Mouse (Mus musculus): ENCODE data around the gene Ikbkg. TPM values are rescaled to one million over a fixed set of nuclear protein-coding genes. Genes with fewer than 3 reads are reported as not detected.
"Not testable (repeated sequence)": the region's sequence is repeated elsewhere in the genome, so short reads cannot be mapped to it uniquely, and the experiment has no call there.

Gene Ikbkg
- 23.7 and 26.1 TPM in 2 replicates for polyA plus RNA-seq (2016; fragmentation: Nextera tagmentation; extraction: Ambion mirVana)

DNA sequence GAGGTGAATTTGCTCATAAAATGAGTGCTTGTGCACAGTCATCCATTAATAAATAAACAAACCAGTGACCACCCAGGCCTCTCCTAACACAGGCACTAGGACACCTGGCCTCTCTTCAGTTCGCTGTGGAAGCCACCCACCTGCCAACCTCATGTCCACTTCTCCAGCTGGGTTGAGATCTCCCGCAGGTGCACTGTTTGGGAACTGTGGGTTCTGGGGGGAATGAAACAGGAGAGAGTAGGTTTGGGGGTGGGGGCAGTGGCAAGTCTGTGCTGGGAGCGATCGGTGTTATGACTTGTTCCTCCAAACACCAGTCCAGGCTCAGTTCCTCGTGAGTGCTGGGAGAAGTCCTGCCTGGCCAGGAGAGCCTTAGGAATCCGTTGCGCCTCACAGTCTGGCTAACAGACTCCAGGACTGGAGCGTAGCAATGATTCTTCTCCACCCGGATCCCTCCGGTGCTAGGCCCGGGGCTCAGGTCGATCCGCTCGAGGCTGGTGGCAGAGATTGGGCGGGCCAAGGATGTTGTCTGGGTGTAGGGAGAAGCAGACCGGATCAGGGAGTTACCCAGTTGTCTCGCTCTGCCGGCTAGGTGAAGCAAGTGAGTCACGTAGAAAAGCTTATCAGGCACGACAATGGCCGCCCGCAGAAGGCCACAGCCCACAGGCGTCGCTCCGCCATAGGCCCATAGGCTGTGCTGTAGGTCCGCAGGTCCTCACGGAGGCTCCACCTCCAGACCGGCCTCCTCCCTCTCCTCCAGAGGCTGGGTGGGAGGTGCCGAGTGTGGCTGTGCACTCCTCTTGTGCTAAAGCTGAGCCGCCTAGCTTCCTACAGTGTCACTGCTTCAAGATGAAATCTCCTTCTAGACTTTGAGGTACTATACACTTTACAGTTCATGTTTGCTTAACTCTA, at the start of gene Ikbkg, which contains the start of gene Fam3a:
TSS of gene Ikbkg (plus strand) at position 756 of the 909 bp plus-strand sequence.
TSS of gene Fam3a (minus strand) at position 738 of the 909 bp plus-strand sequence.
- H3K4me2 ChIP-seq: peak within 1 kb of the TSS; percentile 57
- peak within 1 kb of the TSS; percentile 69 for H3K9ac ChIP-seq
- peak; percentile 100 for ATAC-seq (ENCODE audit: low FRiP score)
- no peaks in the 10 kb centered on the region for H3K36me3 ChIP-seq (replicated peaks)
- no peaks in the 10 kb centered on the region for H3K9me3 ChIP-seq
- peak within 1 kb of the TSS; percentile 74 for H3K27ac ChIP-seq
- peaks cover 3% of the 10 kb centered on the region; the same call in 1 of the 2 replicates for H3K4me1 ChIP-seq
- peak within 1 kb of the TSS; percentile 50 for H3K4me3 ChIP-seq (replicated peaks)
- 13% methylated on average over 30 of the region's 30 CpGs for WGBS
- no peaks in the 10 kb centered on the region for H3K27me3 ChIP-seq

DNA sequence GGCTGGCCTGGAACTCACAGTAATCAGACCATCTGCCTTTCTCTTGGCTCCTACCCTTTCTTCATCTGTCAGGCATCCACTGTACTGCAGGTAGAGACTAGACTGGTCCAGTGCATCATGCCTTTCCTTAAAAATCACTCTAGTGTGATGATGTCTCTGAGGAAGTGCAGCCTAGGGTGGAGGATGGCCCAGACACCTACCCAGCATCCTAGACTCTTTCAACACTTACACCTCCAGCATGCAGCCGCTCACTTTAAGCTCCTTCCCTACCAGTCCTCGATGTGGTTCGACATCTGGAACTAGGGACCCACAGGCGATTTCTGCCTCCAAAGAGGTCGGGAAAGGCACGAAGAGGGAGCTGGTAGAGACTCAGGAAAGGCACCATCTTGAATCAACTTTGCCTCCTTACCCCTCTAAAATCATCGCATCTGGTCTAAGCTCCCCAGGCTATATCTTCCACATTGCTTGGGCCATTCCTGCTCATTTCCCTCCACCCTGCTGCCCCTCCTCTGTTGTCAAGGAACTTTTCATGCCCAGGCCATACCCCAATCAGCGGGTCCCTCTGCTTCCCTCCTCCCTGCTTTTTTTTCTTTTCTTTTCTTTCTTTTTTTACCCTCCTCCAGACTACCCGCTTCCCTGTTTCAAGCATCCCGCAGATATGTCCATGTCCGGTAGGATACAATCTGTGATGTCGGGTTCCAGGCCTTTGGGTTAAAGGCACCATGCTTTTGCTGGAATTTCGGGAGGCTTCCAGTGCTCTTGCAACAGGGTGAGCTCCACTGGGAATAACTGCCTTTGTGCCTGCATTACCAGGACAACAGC, 40.2 kb upstream of the Ikbkg start:
- H3K27ac ChIP-seq: peak overlapping the region; percentile 53
- H3K27me3 ChIP-seq: no peaks in the 10 kb centered on the region
- peak overlapping the region; percentile 43 for H3K4me3 ChIP-seq (replicated peaks)
- peak overlapping the region; percentile 61 for H3K9ac ChIP-seq
- no peaks in the 10 kb centered on the region for H3K9me3 ChIP-seq
- H3K4me1 ChIP-seq: peaks cover 4% of the 10 kb centered on the region; the same call in 1 of the 2 replicates
- no peaks in the 10 kb centered on the region for H3K36me3 ChIP-seq (replicated peaks)
- ATAC-seq (ENCODE audit: low FRiP score): peak; percentile 53
- 25% methylated on average over 13 of the region's 13 CpGs for WGBS
- H3K4me2 ChIP-seq: peak overlapping the region; percentile 62

- peak within 1 kb of the TSS; percentile 53 for H3K27ac ChIP-seq
- no peaks in the 10 kb centered on the region for H3K36me3 ChIP-seq (replicated peaks)
- peak within 1 kb of the TSS; percentile 62 for H3K4me2 ChIP-seq
- no peaks in the 10 kb centered on the region for H3K9me3 ChIP-seq
- H3K4me1 ChIP-seq: peaks cover 4% of the 10 kb centered on the region; the same call in 1 of the 2 replicates
- peak; percentile 89 for ATAC-seq (ENCODE audit: low FRiP score)
- H3K4me3 ChIP-seq (replicated peaks): peak within 1 kb of the TSS; percentile 43
- no peaks in the 10 kb centered on the region for H3K27me3 ChIP-seq
- 17% methylated on average over 12 of the region's 22 CpGs for WGBS
- peak within 1 kb of the TSS; percentile 61 for H3K9ac ChIP-seq
These were observed 39.7 kb upstream of the Ikbkg start, which contains the start of gene Lage3 for GRCm38 (mm10) chrX:74353467-74353770. Lage3 (minus strand) TSS chrX:74353618.

DNA sequence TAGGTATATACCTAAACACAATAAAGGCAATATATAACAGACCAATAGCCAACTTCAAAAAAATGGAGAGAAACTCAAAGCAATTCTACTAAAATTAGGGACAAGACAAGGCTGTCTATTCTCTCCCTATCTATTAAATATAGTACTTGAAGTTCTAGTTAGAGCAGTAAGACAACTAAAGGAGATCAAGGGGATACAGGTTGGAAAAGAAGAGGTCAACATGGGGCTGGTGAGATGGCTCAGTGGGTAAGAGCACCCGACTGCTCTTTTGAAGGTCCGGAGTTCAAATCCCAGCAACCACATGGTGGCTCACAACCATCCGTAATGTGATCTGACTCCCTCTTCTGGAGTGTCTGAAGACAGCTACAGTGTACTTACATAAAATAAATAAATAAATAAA, 36.0 kb upstream of the Ikbkg start:
- not testable (repeated sequence) for H3K9me3 ChIP-seq; H3K36me3 ChIP-seq (replicated peaks); H3K27ac ChIP-seq; H3K4me3 ChIP-seq (replicated peaks); H3K4me2 ChIP-seq; H3K27me3 ChIP-seq; H3K9ac ChIP-seq; ATAC-seq (ENCODE audit: low FRiP score); H3K4me1 ChIP-seq
- WGBS: 94% methylated on average over 3 of the region's 3 CpGs

DNA sequence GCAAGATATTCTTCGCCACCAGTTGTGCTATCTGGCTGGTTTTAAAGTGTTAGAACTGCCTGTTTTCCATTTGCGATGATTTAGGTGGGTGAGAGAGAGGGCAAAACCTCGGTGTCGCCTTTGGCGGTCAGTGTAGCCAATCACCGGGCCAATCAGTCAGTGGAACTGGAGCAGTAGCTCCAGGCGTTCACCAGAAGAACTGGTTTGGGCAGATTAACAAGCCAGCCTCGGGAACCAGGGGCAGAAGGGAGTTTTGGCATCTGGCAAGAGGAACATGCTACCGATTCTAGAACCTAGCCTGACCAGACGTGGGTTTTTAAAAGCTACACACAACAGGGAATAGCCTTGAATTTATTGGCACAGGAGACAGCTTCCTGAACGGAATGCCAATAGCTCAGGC, 33.9 kb upstream of the Ikbkg start:
- H3K27ac ChIP-seq: no peak overlapping the region
- no peaks in the 10 kb centered on the region for H3K36me3 ChIP-seq (replicated peaks)
- no peaks in the 10 kb centered on the region for H3K4me1 ChIP-seq
- no peaks in the 10 kb centered on the region for H3K9me3 ChIP-seq
- H3K9ac ChIP-seq: no peak overlapping the region
- H3K4me2 ChIP-seq: no peak overlapping the region
- 41% methylated on average over 11 of the region's 11 CpGs for WGBS
- no peak overlapping the region for H3K4me3 ChIP-seq (replicated peaks)
- no peak for ATAC-seq (ENCODE audit: low FRiP score)
- H3K27me3 ChIP-seq: no peaks in the 10 kb centered on the region

DNA sequence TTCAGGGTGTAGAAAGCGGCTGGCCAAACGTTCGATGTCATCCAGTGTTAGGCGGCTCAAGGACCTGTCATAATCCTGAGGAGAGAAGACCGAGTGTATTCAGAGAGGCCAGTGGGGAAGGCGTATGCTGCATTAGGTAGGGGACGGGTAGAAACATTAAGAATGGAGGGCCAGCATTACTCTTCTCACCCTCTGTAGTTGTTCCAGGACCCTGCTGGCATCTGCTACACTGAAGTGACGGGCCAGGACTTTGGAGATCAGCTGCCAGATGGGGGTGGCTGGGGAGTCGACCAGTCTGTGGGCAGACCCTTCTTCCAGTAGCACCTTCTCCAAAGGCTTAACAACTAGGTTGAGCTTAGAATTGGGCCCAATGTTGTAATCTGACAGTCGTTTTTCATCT, 25.6 kb upstream of the Ikbkg start:
- Histone ChIP-seq H3K4me2 (peak overlapping the region; percentile 62), H3K27ac (no peak overlapping the region), H3K4me3 (replicated peaks) (peak overlapping the region; percentile 57), H3K27me3 (no peaks in the 10 kb centered on the region), H3K9me3 (no peaks in the 10 kb centered on the region), H3K4me1 (peaks cover 11% of the 10 kb centered on the region), H3K36me3 (replicated peaks) (no peaks in the 10 kb centered on the region), H3K9ac (peak overlapping the region; percentile 77)
- WGBS: 72% methylated on average over 10 of the region's 10 CpGs
- no peak for ATAC-seq (ENCODE audit: low FRiP score)

- no peaks in the 10 kb centered on the region for H3K36me3 ChIP-seq (replicated peaks)
- H3K9me3 ChIP-seq: no peaks in the 10 kb centered on the region
- 15% methylated on average over 42 of the region's 49 CpGs for WGBS
- H3K9ac ChIP-seq: peak overlapping the region; percentile 77
- H3K27ac ChIP-seq: peak overlapping the region; percentile 65; the same call in 1 of the 2 replicates
- H3K4me2 ChIP-seq: peak overlapping the region; percentile 62
- H3K4me3 ChIP-seq (replicated peaks): peak overlapping the region; percentile 57
- ATAC-seq (ENCODE audit: low FRiP score): peak; percentile 76
- no peaks in the 10 kb centered on the region for H3K27me3 ChIP-seq
- peaks cover 11% of the 10 kb centered on the region for H3K4me1 ChIP-seq
These were observed 24.7 kb upstream of the Ikbkg start for GRCm38 (mm10) chrX:74368209-74368909.

- no peaks in the 10 kb centered on the region for H3K4me1 ChIP-seq
- peak within 1 kb of the TSS; percentile 55 for H3K4me2 ChIP-seq
- peak; percentile 91 for ATAC-seq (ENCODE audit: low FRiP score)
- peak within 1 kb of the TSS; percentile 52; the same call in 1 of the 2 replicates for H3K9ac ChIP-seq
- 20% methylated on average over 32 of the region's 32 CpGs for WGBS
- H3K27ac ChIP-seq: no peak within 1 kb of the TSS
- no peaks in the 10 kb centered on the region for H3K9me3 ChIP-seq
- H3K36me3 ChIP-seq (replicated peaks): no peaks in the 10 kb centered on the region
- H3K27me3 ChIP-seq: no peaks in the 10 kb centered on the region
- peak within 1 kb of the TSS; percentile 41 for H3K4me3 ChIP-seq (replicated peaks)
These were observed 20.1 kb upstream of the Ikbkg start, which contains the start of the genes Ubl4a and Slc10a3 for GRCm38 (mm10) chrX:74372888-74373549. Ubl4a (minus strand) TSS chrX:74373218. Slc10a3 (minus strand) TSS chrX:74373349.

DNA sequence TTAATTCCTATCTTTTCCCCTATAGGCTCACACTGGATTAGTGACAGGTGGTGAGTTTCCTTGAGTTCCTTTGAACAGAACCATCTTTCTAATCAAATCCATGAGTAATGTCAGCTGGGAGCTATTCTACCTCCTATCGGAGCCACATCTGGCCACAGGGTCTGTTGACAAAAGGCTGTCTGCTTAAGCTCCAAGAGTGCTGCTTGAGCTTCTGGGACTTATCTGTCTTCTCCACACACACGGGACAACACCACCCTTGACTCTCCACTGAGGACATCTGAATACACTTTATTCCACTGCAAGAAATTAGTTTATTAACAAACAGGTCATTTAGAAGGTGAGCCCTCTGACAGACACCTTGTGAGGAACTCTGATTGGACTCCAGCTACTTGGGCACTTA, 8.6 kb upstream of the Ikbkg start:
- ATAC-seq (ENCODE audit: low FRiP score): no peak
- H3K27ac ChIP-seq: no peak overlapping the region
- no peaks in the 10 kb centered on the region for H3K27me3 ChIP-seq
- H3K4me1 ChIP-seq: no peaks in the 10 kb centered on the region
- no peaks in the 10 kb centered on the region for H3K9me3 ChIP-seq
- H3K9ac ChIP-seq: no peak overlapping the region
- H3K4me2 ChIP-seq: no peak overlapping the region
- no peak overlapping the region for H3K4me3 ChIP-seq (replicated peaks)
- WGBS: 78% methylated on average over 2 of the region's 2 CpGs
- H3K36me3 ChIP-seq (replicated peaks): no peaks in the 10 kb centered on the region

- peaks cover 3% of the 10 kb centered on the region; the same call in 1 of the 2 replicates for H3K4me1 ChIP-seq
- H3K4me2 ChIP-seq: no peak overlapping the region
- H3K9ac ChIP-seq: no peak overlapping the region
- H3K9me3 ChIP-seq: no peaks in the 10 kb centered on the region
- no peaks in the 10 kb centered on the region for H3K36me3 ChIP-seq (replicated peaks)
- H3K4me3 ChIP-seq (replicated peaks): no peak overlapping the region
- no peak for ATAC-seq (ENCODE audit: low FRiP score)
- H3K27ac ChIP-seq: no peak overlapping the region
- no peaks in the 10 kb centered on the region for H3K27me3 ChIP-seq
These were observed 4.9 kb upstream of the Ikbkg start for GRCm38 (mm10) chrX:74388153-74388552.

DNA sequence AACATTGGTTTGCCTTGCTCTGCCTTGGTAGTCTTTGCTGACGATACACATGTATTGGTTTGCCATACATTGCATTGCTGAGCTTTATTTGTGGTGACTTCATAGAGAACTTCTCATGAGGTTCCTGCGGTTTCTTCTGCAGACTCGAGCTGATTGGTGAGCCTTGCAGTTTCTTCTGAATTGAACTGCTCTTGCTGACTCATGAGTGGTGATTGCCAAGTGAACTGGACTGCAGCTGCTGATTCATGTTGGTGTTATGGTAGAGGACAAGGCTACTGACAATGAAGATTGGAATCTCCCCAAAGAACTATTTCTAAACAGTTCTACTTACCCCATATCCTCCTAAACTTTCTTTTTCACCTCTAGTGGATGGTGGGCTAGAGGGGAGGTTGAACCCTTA, 7.0 kb downstream of the Ikbkg start:
- H3K27ac ChIP-seq: no peak overlapping the region
- no peaks in the 10 kb centered on the region for H3K27me3 ChIP-seq
- no peak overlapping the region for H3K4me3 ChIP-seq (replicated peaks)
- no peak overlapping the region for H3K4me2 ChIP-seq
- no peaks in the 10 kb centered on the region for H3K36me3 ChIP-seq (replicated peaks)
- H3K9ac ChIP-seq: no peak overlapping the region
- ATAC-seq (ENCODE audit: low FRiP score): no peak
- H3K9me3 ChIP-seq: no peaks in the 10 kb centered on the region
- 86% methylated on average over 3 of the region's 3 CpGs for WGBS
- no peaks in the 10 kb centered on the region for H3K4me1 ChIP-seq

Data from forebrain, embryonic 12.5 days (tissue).